Comparison of ENCODE assay signal across 7 mouse cellular contexts in genomic region chr13:54425269-54425668, GRCm38 (mm10). TPM values are rescaled to one million over a fixed set of nuclear protein-coding genes. Genes with fewer than 3 reads are reported as not detected.
DNase-seq lines count a peak whose midpoint lies in the region; ATAC-seq and TF ChIP-seq lines count a peak whose summit lies in the region.

No protein-coding gene starts in this region.

- 44% methylated on average over 2 of the region's 2 CpGs for WGBS in bone marrow, adult 2 months
- WGBS in forebrain, embryonic 15.5 days: 46% methylated on average over 2 of the region's 2 CpGs
- WGBS in midbrain, embryonic 10.5 days: 77% methylated on average over 2 of the region's 2 CpGs
- 9% methylated on average over 2 of the region's 2 CpGs for WGBS in stomach, postnatal 0 days

- TF ChIP-seq POLR2A in bone marrow, adult 2 months (IDR thresholded peaks at IDR 0.05; ENCODE audit: borderline replicate concordance, control insufficient read depth, low read depth, low read length): peak; percentile 29; the same call in 1 of the 2 replicates

- TF ChIP-seq EP300 in stomach, postnatal 0 days (optimal IDR thresholded peaks at IDR 0.05): no peak

- no peaks in the 10 kb centered on the region for H3K9me3 ChIP-seq in forebrain, embryonic 15.5 days
- H3K9me3 ChIP-seq in midbrain, embryonic 10.5 days (replicated peaks): peaks cover 5% of the 10 kb centered on the region
- H3K9me3 ChIP-seq in stomach, postnatal 0 days (ENCODE audit: control insufficient read depth, low read length): no peaks in the 10 kb centered on the region

- peak; percentile 70 for ATAC-seq in forebrain, embryonic 15.5 days (replicated peaks)
- peak; percentile 99 for ATAC-seq in stomach, postnatal 0 days (ENCODE audit: low FRiP score, low TSS enrichment)

- no peak overlapping the region for H3K4me3 ChIP-seq in bone marrow, adult 2 months (replicated peaks; ENCODE audit: control insufficient read depth, low read depth, low read length)
- no peak overlapping the region for H3K4me3 ChIP-seq in forebrain, embryonic 15.5 days
- H3K4me3 ChIP-seq in midbrain, embryonic 10.5 days: no peak overlapping the region
- no peak overlapping the region for H3K4me3 ChIP-seq in stomach, postnatal 0 days (ENCODE audit: low read depth, low read length)

- no peak overlapping the region for H3K9ac ChIP-seq in forebrain, embryonic 15.5 days (replicated peaks)
- no peak overlapping the region; the same call in 1 of the 2 replicates for H3K9ac ChIP-seq in stomach, postnatal 0 days (ENCODE audit: low read length)

- H3K4me2 ChIP-seq in forebrain, embryonic 15.5 days (replicated peaks): no peak overlapping the region
- no peak overlapping the region for H3K4me2 ChIP-seq in stomach, postnatal 0 days (replicated peaks; ENCODE audit: low read depth)

- no peaks in the 10 kb centered on the region for H3K27me3 ChIP-seq in forebrain, embryonic 15.5 days
- H3K27me3 ChIP-seq in midbrain, embryonic 10.5 days (ENCODE audit: low read depth, poor library complexity, severe bottlenecking): no peaks in the 10 kb centered on the region
- H3K27me3 ChIP-seq in stomach, postnatal 0 days (ENCODE audit: control insufficient read depth, insufficient read depth, low read length): no peaks in the 10 kb centered on the region

- TF ChIP-seq CTCF in bone marrow, adult 2 months (IDR thresholded peaks at IDR 0.05; ENCODE audit: control insufficient read depth, insufficient read depth, low read length): no peak
- no peak for TF ChIP-seq CTCF in stomach, postnatal 0 days (IDR thresholded peaks at IDR 0.05; ENCODE audit: low read depth)

- peak overlapping the region; percentile 86 for H3K27ac ChIP-seq in bone marrow, adult 2 months (ENCODE audit: control insufficient read depth, insufficient read depth, low read depth, low read length, poor library complexity)
- peak overlapping the region; percentile 47; the same call in 1 of the 2 replicates for H3K27ac ChIP-seq in forebrain, embryonic 15.5 days (replicated peaks)
- peak overlapping the region; percentile 67 for H3K27ac ChIP-seq in midbrain, embryonic 10.5 days (replicated peaks)
- H3K27ac ChIP-seq in stomach, postnatal 0 days (replicated peaks): peak overlapping the region; percentile 85

- DNase-seq in kidney, postnatal 36 days: peak; percentile 79 to 86
- no peak for DNase-seq in midbrain, embryonic 10.5 days (ENCODE audit: low spot score)
- peak; percentile 88 for DNase-seq in stomach, postnatal 0 days (ENCODE audit: low spot score)
- DNase-seq in left cerebral cortex, postnatal 14 days (ENCODE audit: low spot score in 2 of 2): no peak
- DNase-seq in frontal cortex, postnatal 14 days (ENCODE audit: low spot score in 2 of 2): no peak

- H3K4me1 ChIP-seq in bone marrow, adult 2 months (ENCODE audit: control insufficient read depth, insufficient read depth, low read length): no peaks in the 10 kb centered on the region; the same call in 1 of the 2 replicates
- H3K4me1 ChIP-seq in forebrain, embryonic 15.5 days: peaks cover 9% of the 10 kb centered on the region
- peaks cover 9% of the 10 kb centered on the region for H3K4me1 ChIP-seq in midbrain, embryonic 10.5 days
- H3K4me1 ChIP-seq in stomach, postnatal 0 days (replicated peaks; ENCODE audit: control insufficient read depth, insufficient read depth): 0 out of 2 replicates have a peak, but pooled peaks cover 2% of the 10 kb centered on the region

- no peaks in the 10 kb centered on the region for H3K36me3 ChIP-seq in forebrain, embryonic 15.5 days
- no peaks in the 10 kb centered on the region for H3K36me3 ChIP-seq in midbrain, embryonic 10.5 days
- no peaks in the 10 kb centered on the region for H3K36me3 ChIP-seq in stomach, postnatal 0 days (ENCODE audit: control insufficient read depth, insufficient read depth, low read length)

- intact Hi-C loops in left cerebral cortex, postnatal 14 days (cut with DNase I): no loop called here

RNA-seq across cellular contexts. Expression of gene Thoc3, which starts 43.4 kb away (rescaled TPM):
- 10.7 and 17.6 TPM in 2 replicates for polyA plus RNA-seq in bone marrow, adult 2 months (2011; ENCODE audit: insufficient read depth, insufficient read length, low replicate concordance, missing spikeins)
- 93.8 and 99.1 TPM in 2 replicates for polyA plus RNA-seq in forebrain, embryonic 15.5 days (2015; fragmentation: Nextera tagmentation; extraction: Ambion mirVana)
- 195 and 200 TPM in 2 replicates for polyA plus RNA-seq in midbrain, embryonic 10.5 days (2016; fragmentation: Nextera tagmentation; extraction: Ambion mirVana)
- polyA plus RNA-seq in stomach, postnatal 0 days (2015; fragmentation: Nextera tagmentation; extraction: Ambion mirVana): 50.0 and 52.4 TPM in 2 replicates
- 10 to 100 TPM; 39.5 to 41.1 TPM for total RNA-seq in left cerebral cortex, postnatal 14 days (2021)

RNA-seq across cellular contexts. Expression of gene Cplx2, which starts 54.1 kb away (rescaled TPM):
- 3.6 and 7.4 TPM in 2 replicates for polyA plus RNA-seq in bone marrow, adult 2 months (2011; ENCODE audit: insufficient read depth, insufficient read length, low replicate concordance, missing spikeins)
- polyA plus RNA-seq in forebrain, embryonic 15.5 days (2015; fragmentation: Nextera tagmentation; extraction: Ambion mirVana): 26.8 and 30.2 TPM in 2 replicates
- 9.9 and 15.3 TPM in 2 replicates for polyA plus RNA-seq in midbrain, embryonic 10.5 days (2016; fragmentation: Nextera tagmentation; extraction: Ambion mirVana)
- 1.8 and 1.9 TPM in 2 replicates for polyA plus RNA-seq in stomach, postnatal 0 days (2015; fragmentation: Nextera tagmentation; extraction: Ambion mirVana)
- 100 to 1,000 TPM; 689 to 707 TPM for total RNA-seq in left cerebral cortex, postnatal 14 days (2021)

Comparison
In these comparisons a context has a peak if more than half of its experiments do, and no peak if none do; other contexts are left out.
1. DNase-seq: peak in kidney, postnatal 36 days (2 of 2) and stomach, postnatal 0 days (single experiment); none in midbrain, embryonic 10.5 days (single experiment), left cerebral cortex, postnatal 14 days (0 of 2) and frontal cortex, postnatal 14 days (0 of 2).
2. Peak in every context shown above with its lines, with median percentiles within 50 percentile points of each other: H3K27ac ChIP-seq.